Mouse (Mus musculus) hindbrain, embryonic 12.5 days (tissue): ENCODE measurements around the gene Abca5. TPM values are rescaled to one million over a fixed set of nuclear protein-coding genes. Genes with fewer than 3 reads are reported as not detected.
"Not testable (repeated sequence)": the region's sequence is repeated elsewhere in the genome, so short reads cannot be mapped to it uniquely, and the experiment has no call there.

Experiments
- ATAC-seq: fragments of 200-750 bp; cut with Nextera tagmentation; 2 replicates; pipeline ENCODE4 v1.8.0; 2017; ENCODE audit warnings: moderate TSS enrichment; ENCODE audit not compliant: low FRiP score
- H3K27ac ChIP-seq: fragments of 300-500 bp; sonication (generic); 2 replicates; pipeline ENCODE4 v1.5.1; 2016; ENCODE audit warnings: mild to moderate bottlenecking
- H3K27me3 ChIP-seq: fragments of 300-500 bp; sonication (generic); 2 replicates; pipeline ENCODE4 v1.6.1; 2016; ENCODE audit warnings: mild to moderate bottlenecking
- H3K36me3 ChIP-seq: fragments of 300-500 bp; sonication (generic); 2 replicates; pipeline ENCODE4 v1.6.1; 2016; ENCODE audit warnings: mild to moderate bottlenecking
- H3K4me1 ChIP-seq: fragments of 300-500 bp; sonication (generic); 2 replicates; pipeline ENCODE4 v1.6.1; 2016
- H3K4me2 ChIP-seq: fragments of 300-500 bp; sonication (generic); replicated peaks from 2 replicates; pipeline ENCODE4 v1.6.1; 2016; ENCODE audit warnings: mild to moderate bottlenecking
- H3K4me3 ChIP-seq: fragments of 300-500 bp; sonication (generic); 2 replicates; pipeline ENCODE4 v1.5.1; 2016; ENCODE audit warnings: mild to moderate bottlenecking
- H3K9ac ChIP-seq: fragments of 300-500 bp; sonication (generic); 2 replicates; pipeline ENCODE4 v1.6.1; 2016; ENCODE audit warnings: mild to moderate bottlenecking, moderate library complexity
- H3K9me3 ChIP-seq: fragments of 300-500 bp; sonication (generic); replicated peaks from 2 replicates; pipeline ENCODE4 v1.6.1; 2016; ENCODE audit warnings: mild to moderate bottlenecking
- WGBS: fragments of 180-500 bp; shearing (Covaris S2); methylation state at CpG from one replicate; pipeline ENCODE4 v1.1.7; 2016; 5-methylcytosine and 5-hydroxymethylcytosine counted together
- polyA plus RNA-seq: library from polyadenylated mRNA; unstranded; fragments of >200 nt; fragmentation: Nextera tagmentation; extraction: Ambion mirVana; gene quantifications from 2 replicates; pipeline ENCODE4 v1.2.1, GENCODE M21; 2016

The Abca5 gene
- polyA plus RNA-seq, 1 experiment from 2014 or later: 8.9 TPM

- WGBS: 74% methylated on average over 16 of the region's 16 CpGs
- no peak overlapping the region for H3K4me3 ChIP-seq
- H3K36me3 ChIP-seq: no peaks in the 10 kb centered on the region
- H3K4me1 ChIP-seq: no peaks in the 10 kb centered on the region
- no peaks in the 10 kb centered on the region for H3K27me3 ChIP-seq
- no peak for ATAC-seq
- no peak overlapping the region for H3K4me2 ChIP-seq
- H3K9me3 ChIP-seq: peaks cover 7% of the 10 kb centered on the region; the same call in 1 of the 2 replicates
- H3K27ac ChIP-seq: no peak overlapping the region
- no peak overlapping the region for H3K9ac ChIP-seq
Measured at GRCm38 (mm10) chr11:110357756-110358551, 20.4 kb upstream of the Abca5 start.

- not testable (repeated sequence) for H3K9me3 ChIP-seq, ATAC-seq, H3K4me2 ChIP-seq, H3K27ac ChIP-seq, H3K9ac ChIP-seq, H3K4me1 ChIP-seq, H3K27me3 ChIP-seq, H3K4me3 ChIP-seq, H3K36me3 ChIP-seq
- 86% methylated on average over 9 of the region's 9 CpGs for WGBS
Measured at GRCm38 (mm10) chr11:110355131-110355530, 17.6 kb upstream of the Abca5 start.

- Histone ChIP-seq H3K4me2 (no peak overlapping the region), H3K27ac (no peak overlapping the region), H3K4me3 (no peak overlapping the region), H3K36me3 (no peaks in the 10 kb centered on the region), H3K27me3 (no peaks in the 10 kb centered on the region), H3K9ac (no peak overlapping the region), H3K4me1 (no peaks in the 10 kb centered on the region), H3K9me3 (no peaks in the 10 kb centered on the region)
- 85% methylated on average over 9 of the region's 9 CpGs for WGBS
- no peak for ATAC-seq
Measured at GRCm38 (mm10) chr11:110354261-110354660, 16.7 kb upstream of the Abca5 start.

GRCm38 (mm10) chr11:110348170-110348569, 10.7 kb upstream of the Abca5 start:
- no peak for ATAC-seq
- Histone ChIP-seq H3K4me1 (no peaks in the 10 kb centered on the region), H3K36me3 (no peaks in the 10 kb centered on the region), H3K4me2 (no peak overlapping the region), H3K27me3 (no peaks in the 10 kb centered on the region), H3K4me3 (no peak overlapping the region), H3K9me3 (no peaks in the 10 kb centered on the region), H3K27ac (no peak overlapping the region), H3K9ac (no peak overlapping the region)
- WGBS: 79% methylated on average over 2 of the region's 2 CpGs

- WGBS: 64% methylated on average over 6 of the region's 6 CpGs
- Histone ChIP-seq H3K9ac (no peak overlapping the region), H3K4me3 (no peak overlapping the region), H3K27ac (no peak overlapping the region), H3K4me1 (no peaks in the 10 kb centered on the region), H3K27me3 (no peaks in the 10 kb centered on the region), H3K9me3 (no peaks in the 10 kb centered on the region), H3K36me3 (no peaks in the 10 kb centered on the region), H3K4me2 (no peak overlapping the region)
- ATAC-seq: no peak
Measured at GRCm38 (mm10) chr11:110347768-110348167, 10.3 kb upstream of the Abca5 start.

- WGBS: under 1% methylated on average over 18 of the region's 18 CpGs
- Histone ChIP-seq H3K9ac (peak overlapping the region; percentile 81), H3K36me3 (no peaks in the 10 kb centered on the region), H3K4me3 (peak overlapping the region; percentile 77), H3K27ac (no peak overlapping the region; the same call in 1 of the 2 replicates), H3K27me3 (peaks cover 6% of the 10 kb centered on the region), H3K9me3 (no peaks in the 10 kb centered on the region), H3K4me2 (peak overlapping the region; percentile 89), H3K4me1 (peaks cover 4% of the 10 kb centered on the region)
- peak; percentile 57 for ATAC-seq
Measured at GRCm38 (mm10) chr11:110336814-110337288, 665 bp downstream of the Abca5 start.

GRCm38 (mm10) chr11:110330093-110330492, 7.4 kb downstream of the Abca5 start:
- Histone ChIP-seq H3K4me2 (no peak overlapping the region), H3K4me3 (no peak overlapping the region), H3K27me3 (no peaks in the 10 kb centered on the region), H3K36me3 (no peaks in the 10 kb centered on the region), H3K9me3 (no peaks in the 10 kb centered on the region), H3K27ac (no peak overlapping the region), H3K4me1 (no peaks in the 10 kb centered on the region), H3K9ac (no peak overlapping the region)
- WGBS: 83% methylated on average over 6 of the region's 6 CpGs
- no peak for ATAC-seq

GRCm38 (mm10) chr11:110322266-110322665, 15.2 kb downstream of the Abca5 start:
- no peak overlapping the region for H3K4me3 ChIP-seq
- no peaks in the 10 kb centered on the region for H3K36me3 ChIP-seq
- WGBS: 54% methylated on average over 8 of the region's 8 CpGs
- no peak for ATAC-seq
- no peaks in the 10 kb centered on the region for H3K27me3 ChIP-seq
- H3K9me3 ChIP-seq: no peaks in the 10 kb centered on the region
- no peaks in the 10 kb centered on the region for H3K4me1 ChIP-seq
- H3K9ac ChIP-seq: no peak overlapping the region
- H3K4me2 ChIP-seq: no peak overlapping the region
- no peak overlapping the region for H3K27ac ChIP-seq

- 90% methylated on average over 12 of the region's 12 CpGs for WGBS
- Histone ChIP-seq H3K4me3 (no peak overlapping the region), H3K27ac (no peak overlapping the region), H3K9me3 (no peaks in the 10 kb centered on the region), H3K27me3 (no peaks in the 10 kb centered on the region), H3K9ac (no peak overlapping the region), H3K4me1 (no peaks in the 10 kb centered on the region), H3K4me2 (no peak overlapping the region), H3K36me3 (no peaks in the 10 kb centered on the region)
- no peak for ATAC-seq
Measured at GRCm38 (mm10) chr11:110306475-110307168, 30.9 kb downstream of the Abca5 start.

GRCm38 (mm10) chr11:110303411-110303810, 34.1 kb downstream of the Abca5 start:
- Histone ChIP-seq H3K36me3 (no peaks in the 10 kb centered on the region), H3K4me2 (no peak overlapping the region), H3K9ac (no peak overlapping the region), H3K27ac (no peak overlapping the region), H3K4me1 (no peaks in the 10 kb centered on the region), H3K4me3 (no peak overlapping the region), H3K27me3 (no peaks in the 10 kb centered on the region), H3K9me3 (no peaks in the 10 kb centered on the region)
- ATAC-seq: no peak
- WGBS: 28% methylated on average over 3 of the region's 3 CpGs

- no peaks in the 10 kb centered on the region for H3K4me1 ChIP-seq
- H3K27me3 ChIP-seq: no peaks in the 10 kb centered on the region
- no peak overlapping the region for H3K27ac ChIP-seq
- H3K36me3 ChIP-seq: no peaks in the 10 kb centered on the region
- H3K4me3 ChIP-seq: no peak overlapping the region
- ATAC-seq: no peak
- H3K9ac ChIP-seq: no peak overlapping the region
- 83% methylated on average over 13 of the region's 13 CpGs for WGBS
- H3K4me2 ChIP-seq: no peak overlapping the region
- H3K9me3 ChIP-seq: no peaks in the 10 kb centered on the region
Measured at GRCm38 (mm10) chr11:110297917-110298533, 39.5 kb downstream of the Abca5 start.

GRCm38 (mm10) chr11:110290586-110290985, 46.9 kb downstream of the Abca5 start:
- 84% methylated on average over 2 of the region's 2 CpGs for WGBS
- H3K36me3 ChIP-seq: 0 out of 2 replicates have a peak, but pooled peaks cover 8% of the 10 kb centered on the region
- H3K4me3 ChIP-seq: no peak overlapping the region
- no peak for ATAC-seq
- no peak overlapping the region for H3K4me2 ChIP-seq
- no peak overlapping the region for H3K9ac ChIP-seq
- H3K9me3 ChIP-seq: no peaks in the 10 kb centered on the region
- H3K27me3 ChIP-seq: no peaks in the 10 kb centered on the region
- no peak overlapping the region for H3K27ac ChIP-seq
- no peaks in the 10 kb centered on the region for H3K4me1 ChIP-seq
